Mouse (Mus musculus): ENCODE measurements around the gene Gm4869. TPM values are rescaled to one million over a fixed set of nuclear protein-coding genes. Genes with fewer than 3 reads are reported as not detected.

The Gm4869 gene
- total and polyA plus RNA-seq, 2 experiments from 2014 or later = 0.10 TPM; not detected in 1

GRCm38 (mm10) chr5:140414647-140415046, 30.8 kb upstream of the Gm4869 start:
- WGBS = 62% methylated on average over 4 of the region's 4 CpGs
- H3K27me3 ChIP-seq (ENCODE audit: insufficient read depth, low read length) = no peaks in the 10 kb centered on the region
- H3K4me2 ChIP-seq (ENCODE audit: low read depth) = no peak overlapping the region
- no peak overlapping the region for H3K9ac ChIP-seq
- H3K9me3 ChIP-seq (ENCODE audit: low read length) = no peaks in the 10 kb centered on the region
- DNase-seq = no peak
- ATAC-seq = no peak
- no peak overlapping the region for H3K4me3 ChIP-seq (ENCODE audit: low read depth, low read length)
- TF ChIP-seq CTCF (IDR thresholded peaks at IDR 0.05; ENCODE audit: low read depth) = no peak
- no peaks in the 10 kb centered on the region for H3K4me1 ChIP-seq (ENCODE audit: insufficient read depth)
- no peaks in the 10 kb centered on the region for H3K36me3 ChIP-seq (ENCODE audit: insufficient read depth)
- no peak overlapping the region for H3K27ac ChIP-seq (ENCODE audit: low read depth, low read length)

- Histone ChIP-seq H3K27me3 (ENCODE audit: insufficient read depth, low read length) (no peaks in the 10 kb centered on the region), H3K27ac (ENCODE audit: low read depth, low read length) (peak overlapping the region; percentile 89), H3K4me3 (ENCODE audit: low read depth, low read length) (peak overlapping the region; percentile 85), H3K9ac (peak overlapping the region; percentile 93), H3K36me3 (ENCODE audit: insufficient read depth) (no peaks in the 10 kb centered on the region), H3K4me2 (ENCODE audit: low read depth) (peak overlapping the region; percentile 81), H3K4me1 (ENCODE audit: insufficient read depth) (peaks cover 14% of the 10 kb centered on the region), H3K9me3 (ENCODE audit: low read length) (no peaks in the 10 kb centered on the region)
- TF ChIP-seq CTCF (IDR thresholded peaks at IDR 0.05; ENCODE audit: low read depth) = no peak
- DNase-seq (no peak), ATAC-seq (no peak; the same call in 1 of the 2 replicates)
- 2% methylated on average over 12 of the region's 12 CpGs for WGBS
Measured at GRCm38 (mm10) chr5:140418106-140418488, 27.3 kb upstream of the Gm4869 start.

- no peaks in the 10 kb centered on the region for H3K27me3 ChIP-seq (ENCODE audit: insufficient read depth, low read length)
- WGBS = 1% methylated on average over 65 of the region's 65 CpGs
- peak within 1 kb of the TSS; percentile 81 for H3K4me2 ChIP-seq (ENCODE audit: low read depth)
- peak within 1 kb of the TSS; percentile 85 for H3K4me3 ChIP-seq (ENCODE audit: low read depth, low read length)
- H3K9ac ChIP-seq = peak within 1 kb of the TSS; percentile 93
- no peaks in the 10 kb centered on the region for H3K9me3 ChIP-seq (ENCODE audit: low read length)
- TF ChIP-seq CTCF (IDR thresholded peaks at IDR 0.05; ENCODE audit: low read depth) = peak; percentile 34; the same call in 1 of the 2 replicates
- ATAC-seq (peak; percentile 94), DNase-seq (peak; percentile 97)
- H3K27ac ChIP-seq (ENCODE audit: low read depth, low read length) = peak within 1 kb of the TSS; percentile 89
- no peaks in the 10 kb centered on the region for H3K36me3 ChIP-seq (ENCODE audit: insufficient read depth)
- H3K4me1 ChIP-seq (ENCODE audit: insufficient read depth) = peaks cover 14% of the 10 kb centered on the region
Measured at GRCm38 (mm10) chr5:140418489-140419441, 26.7 kb upstream of the Gm4869 start, which contains the start of gene Eif3b. TSS of gene Eif3b (plus strand) at chr5:140419328.

GRCm38 (mm10) chr5:140419442-140420080, 25.9 kb upstream of the Gm4869 start:
- DNase-seq (no peak), ATAC-seq (peak; percentile 40)
- H3K27ac ChIP-seq (ENCODE audit: low read depth, low read length) = peak overlapping the region; percentile 89
- no peak for TF ChIP-seq CTCF (IDR thresholded peaks at IDR 0.05; ENCODE audit: low read depth)
- no peaks in the 10 kb centered on the region for H3K27me3 ChIP-seq (ENCODE audit: insufficient read depth, low read length)
- no peaks in the 10 kb centered on the region for H3K9me3 ChIP-seq (ENCODE audit: low read length)
- H3K4me2 ChIP-seq (ENCODE audit: low read depth) = peak overlapping the region; percentile 81
- WGBS = under 1% methylated on average over 61 of the region's 62 CpGs
- peak overlapping the region; percentile 93 for H3K9ac ChIP-seq
- no peaks in the 10 kb centered on the region for H3K36me3 ChIP-seq (ENCODE audit: insufficient read depth)
- peak overlapping the region; percentile 85 for H3K4me3 ChIP-seq (ENCODE audit: low read depth, low read length)
- peaks cover 14% of the 10 kb centered on the region for H3K4me1 ChIP-seq (ENCODE audit: insufficient read depth)

GRCm38 (mm10) chr5:140420616-140421015, 24.8 kb upstream of the Gm4869 start:
- Histone ChIP-seq H3K9ac (peak overlapping the region; percentile 93), H3K4me1 (ENCODE audit: insufficient read depth) (peaks cover 14% of the 10 kb centered on the region), H3K4me2 (ENCODE audit: low read depth) (peak overlapping the region; percentile 81), H3K27me3 (ENCODE audit: insufficient read depth, low read length) (no peaks in the 10 kb centered on the region), H3K4me3 (ENCODE audit: low read depth, low read length) (peak overlapping the region; percentile 85), H3K27ac (ENCODE audit: low read depth, low read length) (no peak overlapping the region), H3K9me3 (ENCODE audit: low read length) (no peaks in the 10 kb centered on the region), H3K36me3 (ENCODE audit: insufficient read depth) (no peaks in the 10 kb centered on the region; the same call in 1 of the 2 replicates)
- ATAC-seq (no peak), DNase-seq (no peak)
- WGBS = 66% methylated on average over 4 of the region's 4 CpGs
- no peak for TF ChIP-seq CTCF (IDR thresholded peaks at IDR 0.05; ENCODE audit: low read depth)

- Histone ChIP-seq H3K4me1 (ENCODE audit: insufficient read depth) (peaks cover 14% of the 10 kb centered on the region), H3K36me3 (ENCODE audit: insufficient read depth) (peaks cover 39% of the 10 kb centered on the region), H3K4me2 (ENCODE audit: low read depth) (no peak overlapping the region), H3K4me3 (ENCODE audit: low read depth, low read length) (no peak overlapping the region), H3K9me3 (ENCODE audit: low read length) (no peaks in the 10 kb centered on the region), H3K9ac (no peak overlapping the region), H3K27ac (ENCODE audit: low read depth, low read length) (no peak overlapping the region), H3K27me3 (ENCODE audit: insufficient read depth, low read length) (no peaks in the 10 kb centered on the region)
- 93% methylated on average over 17 of the region's 17 CpGs for WGBS
- DNase-seq = no peak
- no peak for TF ChIP-seq CTCF (IDR thresholded peaks at IDR 0.05; ENCODE audit: low read depth)
- no peak for ATAC-seq
Measured at GRCm38 (mm10) chr5:140425016-140425783, 20.2 kb upstream of the Gm4869 start.
